Mouse (Mus musculus) brown adipose tissue, adult 24 weeks (tissue): ENCODE results near the gene Dnase1. TPM values are rescaled to one million over a fixed set of nuclear protein-coding genes. Genes with fewer than 3 reads are reported as not detected.
"Not testable (repeated sequence)": the region's sequence is repeated elsewhere in the genome, so short reads cannot be mapped to it uniquely, and the experiment has no call there.

Experiments
- H3K27ac ChIP-seq: fragments of 200-500 bp; replicated peaks from 2 replicates; pipeline ENCODE4 v1.5.1; 2012; ENCODE audit warnings: low read depth, mild to moderate bottlenecking, low read length
- H3K4me1 ChIP-seq: fragments of 200-500 bp; 2 replicates; pipeline ENCODE4 v1.6.1; 2012; ENCODE audit warnings: low read length, mixed read lengths; ENCODE audit not compliant: control insufficient read depth, insufficient read depth, insufficient read length
- H3K4me3 ChIP-seq: fragments of 200-500 bp; 2 replicates; pipeline ENCODE4 v1.5.1; 2012; ENCODE audit warnings: low read depth, mild to moderate bottlenecking, low read length, moderate library complexity; ENCODE audit not compliant: insufficient read depth
- polyA plus RNA-seq: library from polyadenylated mRNA; stranded (reverse); fragments of >200 nt; gene quantifications from 2 replicates; pipeline ENCODE4 v1.2.4, GENCODE M21; 2012; ENCODE audit not compliant: missing spikeins, insufficient read depth, insufficient read length

Gene Dnase1
- polyA plus RNA-seq, 1 experiment: not detected

DNA sequence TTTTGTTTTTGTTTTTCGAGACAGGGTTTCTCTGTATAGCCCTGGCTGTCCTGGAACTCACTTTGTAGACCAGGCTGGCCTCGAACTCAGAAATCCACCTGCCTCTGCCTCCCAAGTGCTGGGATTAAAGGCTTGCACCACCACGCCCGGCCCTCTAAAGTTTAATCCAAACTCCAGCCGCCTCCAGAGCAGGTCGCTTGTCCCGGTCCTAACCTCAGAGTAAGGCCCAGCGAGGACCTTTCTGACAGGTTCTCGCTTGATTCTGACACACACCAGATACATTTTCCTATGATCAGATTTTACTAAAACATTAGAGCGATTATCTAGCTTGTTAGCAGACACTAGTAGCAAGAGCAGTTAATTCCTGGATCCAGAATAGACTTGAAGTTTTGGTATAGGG is 41.6 kb downstream of the Dnase1 start:
- H3K4me1 ChIP-seq, H3K4me3 ChIP-seq: not testable (repeated sequence)
- 0 out of 2 replicates have a peak overlapping the region, but pooled peaks have one; percentile 36 for H3K27ac ChIP-seq

GRCm38 (mm10) chr16:4079656-4080055 is 42.9 kb downstream of the Dnase1 start:
- H3K27ac ChIP-seq: no peak overlapping the region
- H3K4me3 ChIP-seq: no peak overlapping the region
- H3K4me1 ChIP-seq: peaks cover 2% of the 10 kb centered on the region; the same call in 1 of the 2 replicates

GRCm38 (mm10) chr16:4080419-4080818 is 43.7 kb downstream of the Dnase1 start:
- H3K4me3 ChIP-seq, H3K4me1 ChIP-seq, H3K27ac ChIP-seq: not testable (repeated sequence)

DNA sequence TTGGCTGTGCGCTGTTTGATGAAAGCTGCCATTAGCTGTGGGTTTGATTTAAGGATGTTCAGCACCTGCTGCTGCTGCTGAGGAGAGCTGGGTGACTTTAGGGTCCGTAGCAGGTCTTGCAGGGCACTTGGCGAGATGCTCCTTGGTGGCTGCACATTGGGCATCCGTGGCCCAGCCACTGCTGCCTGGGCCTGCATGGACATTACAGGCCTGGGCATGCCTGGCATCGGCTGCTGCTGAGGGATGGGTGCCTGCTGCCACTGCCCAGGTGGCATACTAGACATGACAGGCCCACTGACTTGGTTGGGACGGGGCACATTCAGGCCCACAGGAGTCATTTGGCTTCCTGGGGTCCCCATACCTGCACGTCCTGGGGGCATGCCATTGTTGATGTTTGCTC is 48.3 kb downstream of the Dnase1 start:
- no peak overlapping the region for H3K4me3 ChIP-seq
- H3K4me1 ChIP-seq: no peaks in the 10 kb centered on the region
- no peak overlapping the region for H3K27ac ChIP-seq

GRCm38 (mm10) chr16:4085851-4086387 is 49.2 kb downstream of the Dnase1 start:
- no peaks in the 10 kb centered on the region for H3K4me1 ChIP-seq
- no peak overlapping the region for H3K27ac ChIP-seq
- H3K4me3 ChIP-seq: no peak overlapping the region

GRCm38 (mm10) chr16:4087214-4087913 is 50.6 kb downstream of the Dnase1 start:
- no peak overlapping the region for H3K4me3 ChIP-seq
- H3K27ac ChIP-seq: no peak overlapping the region
- no peaks in the 10 kb centered on the region for H3K4me1 ChIP-seq

Other genes starting within 250 kb of the Dnase1 start
- not detected in 2 replicates for gene Olfr15, start 206.1 kb upstream of the Dnase1 start, polyA plus RNA-seq
- gene Zfp174, start 189.7 kb upstream of the Dnase1 start, polyA plus RNA-seq: 0.38 and 1.1 TPM in 2 replicates
- 41.4 and 52.4 TPM in 2 replicates for gene Naa60, start 164.6 kb upstream of the Dnase1 start, polyA plus RNA-seq
- gene Zfp597, start 152.4 kb upstream of the Dnase1 start, polyA plus RNA-seq: 3.9 and 4.9 TPM in 2 replicates
- not detected in 2 replicates for gene Gm20695, start 152.3 kb upstream of the Dnase1 start, polyA plus RNA-seq
- gene 1700037C18Rik, start 128.3 kb upstream of the Dnase1 start, polyA plus RNA-seq: 3.8 and 4.2 TPM in 2 replicates
- gene Cluap1, start 128.1 kb upstream of the Dnase1 start, polyA plus RNA-seq: 9.1 and 10.2 TPM in 2 replicates
- gene Nlrc3, start 60.3 kb upstream of the Dnase1 start, polyA plus RNA-seq: not detected in 2 replicates
- 2.7 and 3.5 TPM in 2 replicates for gene Slx4, start 33.2 kb upstream of the Dnase1 start, polyA plus RNA-seq
- gene Trap1, start 40.9 kb downstream of the Dnase1 start, polyA plus RNA-seq: 226 and 245 TPM in 2 replicates
- 21.3 and 21.7 TPM in 2 replicates for gene Crebbp, start 177.1 kb downstream of the Dnase1 start, polyA plus RNA-seq